28 mouse cellular contexts compared by ENCODE assay signal in genomic region chr3:117732661-117733060, GRCm38 (mm10).
DNase-seq lines count a peak whose midpoint lies in the region; ATAC-seq and TF ChIP-seq lines count a peak whose summit lies in the region.
"Had no signal": no experiment of that assay in that cellular context is flagged by ENCODE, and none has a peak within 500 bp of the region (broad histone marks: within the 10 kb centered on the region; RNA-seq: fewer than 3 reads in every experiment).

No protein-coding gene starts in this region.

- DNase-seq in cerebellum, postnatal 10 days, result peak; percentile 33 to 48
- no peak for DNase-seq in cerebellum, postnatal 25 days
- peak; percentile 63 for DNase-seq in hindbrain, postnatal 0 days (ENCODE audit: low spot score)
- peak; percentile 8 for DNase-seq in midbrain, embryonic 14.5 days
- DNase-seq in brain, embryonic 14.5 days (ENCODE audit: low read depth), result peak; percentile 71
- DNase-seq: adrenal gland, adult 8-10 months; adrenal gland, postnatal 14 days; adrenal gland, postnatal 36 days; B cell, adult 2 months; cerebellum, adult 11 months; cerebellum, adult 18-20 months; cerebellum, adult 8-10 months; cerebellum, adult 9-11 months; cerebellum, postnatal 36 days; embryo, embryonic 11 days had no signal

- H3K9ac ChIP-seq in hindbrain, postnatal 0 days (replicated peaks; ENCODE audit: low read length), result no peak overlapping the region
- no peak overlapping the region for H3K9ac ChIP-seq in hindbrain, embryonic 12.5 days
- H3K9ac ChIP-seq in midbrain, embryonic 14.5 days (replicated peaks; ENCODE audit: low read length), result no peak overlapping the region
- H3K9ac ChIP-seq in midbrain, embryonic 15.5 days, result no peak overlapping the region
- H3K9ac ChIP-seq: embryonic facial prominence, embryonic 13.5 days; embryonic facial prominence, embryonic 15.5 days; forebrain, embryonic 13.5 days had no signal

- no peaks in the 10 kb centered on the region for H3K9me3 ChIP-seq in hindbrain, postnatal 0 days (ENCODE audit: low read length)
- no peaks in the 10 kb centered on the region for H3K9me3 ChIP-seq in hindbrain, embryonic 12.5 days (replicated peaks)
- H3K9me3 ChIP-seq in midbrain, embryonic 14.5 days (ENCODE audit: control insufficient read depth, low read length), result no peaks in the 10 kb centered on the region
- H3K9me3 ChIP-seq in midbrain, embryonic 15.5 days, result no peaks in the 10 kb centered on the region
- H3K9me3 ChIP-seq: embryonic facial prominence, embryonic 13.5 days; embryonic facial prominence, embryonic 15.5 days; forebrain, embryonic 10.5 days; forebrain, embryonic 13.5 days had no signal

- H3K27me3 ChIP-seq in hindbrain, postnatal 0 days (ENCODE audit: insufficient read depth, low read length), result no peaks in the 10 kb centered on the region
- H3K27me3 ChIP-seq in hindbrain, embryonic 12.5 days, result no peaks in the 10 kb centered on the region
- H3K27me3 ChIP-seq in midbrain, embryonic 14.5 days (ENCODE audit: control insufficient read depth, insufficient read depth, low read length), result no peaks in the 10 kb centered on the region
- H3K27me3 ChIP-seq in midbrain, embryonic 15.5 days (replicated peaks), result no peaks in the 10 kb centered on the region
- H3K27me3 ChIP-seq: CH12.LX; embryonic facial prominence, embryonic 13.5 days; embryonic facial prominence, embryonic 15.5 days; forebrain, embryonic 13.5 days; Patski had no signal

- TF ChIP-seq POLR2A in brain, embryonic 14.5 days (IDR thresholded peaks at IDR 0.05; ENCODE audit: borderline replicate concordance, extremely low read depth, insufficient read depth, insufficient read length, poor library complexity, severe bottlenecking), result no peak

- 30% methylated on average over 4 of the region's 4 CpGs for WGBS in hindbrain, postnatal 0 days
- WGBS in hindbrain, embryonic 12.5 days, result 73% methylated on average over 4 of the region's 4 CpGs
- WGBS in midbrain, embryonic 14.5 days, result 71% methylated on average over 4 of the region's 4 CpGs
- 45% methylated on average over 4 of the region's 4 CpGs for whole genome bisulfite sequencing in midbrain, embryonic 15.5 days

- H3K4me2 ChIP-seq in hindbrain, postnatal 0 days (ENCODE audit: low read depth, low read length), result no peak overlapping the region
- H3K4me2 ChIP-seq in hindbrain, embryonic 12.5 days (replicated peaks), result no peak overlapping the region
- no peak overlapping the region for H3K4me2 ChIP-seq in midbrain, embryonic 14.5 days (ENCODE audit: low read length)
- H3K4me2 ChIP-seq in midbrain, embryonic 15.5 days, result no peak overlapping the region
- H3K4me2 ChIP-seq: embryonic facial prominence, embryonic 13.5 days; embryonic facial prominence, embryonic 15.5 days; forebrain, embryonic 13.5 days had no signal

- no peak overlapping the region for H3K27ac ChIP-seq in hindbrain, postnatal 0 days
- no peak overlapping the region for H3K27ac ChIP-seq in hindbrain, embryonic 12.5 days
- H3K27ac ChIP-seq in midbrain, embryonic 14.5 days (replicated peaks; ENCODE audit: low read depth, low read length), result no peak overlapping the region
- no peak overlapping the region for H3K27ac ChIP-seq in midbrain, embryonic 15.5 days
- H3K27ac ChIP-seq: embryonic facial prominence, embryonic 13.5 days; embryonic facial prominence, embryonic 15.5 days; forebrain, embryonic 10.5 days; forebrain, embryonic 13.5 days had no signal

- ATAC-seq in hindbrain, postnatal 0 days, result peak; percentile 43
- ATAC-seq in hindbrain, embryonic 12.5 days (ENCODE audit: low FRiP score), result no peak
- ATAC-seq in midbrain, embryonic 14.5 days (ENCODE audit: low FRiP score, low TSS enrichment), result no peak
- no peak for ATAC-seq in midbrain, embryonic 15.5 days (replicated peaks)
- ATAC-seq: activated CD4-positive, CD25-positive, alpha-beta regulatory T cell, adult 4 months; CD4-positive, CD25-positive, alpha-beta regulatory T cell, adult 4 months; forebrain, embryonic 13.5 days; forebrain, embryonic 16.5 days; Patski had no signal

- no peaks in the 10 kb centered on the region for H3K36me3 ChIP-seq in hindbrain, postnatal 0 days (ENCODE audit: insufficient read depth, low read length)
- H3K36me3 ChIP-seq in hindbrain, embryonic 12.5 days, result no peaks in the 10 kb centered on the region
- no peaks in the 10 kb centered on the region for H3K36me3 ChIP-seq in midbrain, embryonic 14.5 days (ENCODE audit: control insufficient read depth, insufficient read depth, low read length)
- no peaks in the 10 kb centered on the region for H3K36me3 ChIP-seq in midbrain, embryonic 15.5 days (replicated peaks)
- H3K36me3 ChIP-seq: embryonic facial prominence, embryonic 13.5 days; embryonic facial prominence, embryonic 15.5 days; forebrain, embryonic 10.5 days; G1E had no signal

- no peaks in the 10 kb centered on the region for H3K4me1 ChIP-seq in hindbrain, postnatal 0 days (ENCODE audit: insufficient read depth, low read length)
- H3K4me1 ChIP-seq in hindbrain, embryonic 12.5 days, result no peaks in the 10 kb centered on the region
- no peaks in the 10 kb centered on the region for H3K4me1 ChIP-seq in midbrain, embryonic 14.5 days (ENCODE audit: control insufficient read depth, insufficient read depth, low read length)
- H3K4me1 ChIP-seq in midbrain, embryonic 15.5 days, result no peaks in the 10 kb centered on the region
- H3K4me1 ChIP-seq: embryonic facial prominence, embryonic 13.5 days; embryonic facial prominence, embryonic 15.5 days had no signal

- TF ChIP-seq CTCF in hindbrain, postnatal 0 days (IDR thresholded peaks at IDR 0.05; ENCODE audit: low read depth), result no peak
- no peak for TF ChIP-seq CTCF in brain, embryonic 14.5 days (IDR thresholded peaks at IDR 0.05; ENCODE audit: borderline replicate concordance, extremely low read depth, insufficient read depth, insufficient read length)

- H3K4me3 ChIP-seq in hindbrain, postnatal 0 days (ENCODE audit: low read length), result no peak overlapping the region
- no peak overlapping the region for H3K4me3 ChIP-seq in hindbrain, embryonic 12.5 days
- H3K4me3 ChIP-seq in midbrain, embryonic 14.5 days (replicated peaks; ENCODE audit: low read depth, low read length), result no peak overlapping the region
- H3K4me3 ChIP-seq in midbrain, embryonic 15.5 days, result no peak overlapping the region
- H3K4me3 ChIP-seq: embryonic facial prominence, embryonic 13.5 days; embryonic facial prominence, embryonic 15.5 days; erythroblast, embryonic 14.5 days; forebrain, embryonic 10.5 days; forebrain, embryonic 13.5 days had no signal

Comparison
In these comparisons a context has a peak if more than half of its experiments do, and no peak if none do; other contexts are left out.
1. DNase-seq: peak in cerebellum, postnatal 10 days (2 of 2), hindbrain, postnatal 0 days (single experiment), midbrain, embryonic 14.5 days (single experiment) and brain, embryonic 14.5 days (single experiment); none in cerebellum, postnatal 25 days (0 of 2).